Mouse (Mus musculus) urinary bladder, postnatal 25 days (tissue): ENCODE measurements around the gene Ifngr2.

ENCODE experiments used
- DNase-seq: peaks from one replicate; pipeline ENCODE4 v3.0.0; 2022; ENCODE audit warnings: low spot score

Ifngr2 gene

GRCm38 (mm10) chr16:91611248-91611647 is 64.4 kb downstream of the Ifngr2 start:
- DNase-seq = no peak

- no peak for DNase-seq
These were observed 65.7 kb downstream of the Ifngr2 start for GRCm38 (mm10) chr16:91612525-91612924.

GRCm38 (mm10) chr16:91614552-91614951 is 67.7 kb downstream of the Ifngr2 start:
- no peak for DNase-seq
